Mouse (Mus musculus) heart, embryonic 12.5 days (tissue): ENCODE data around the gene Creb3l2. TPM values are rescaled to one million over a fixed set of nuclear protein-coding genes. Genes with fewer than 3 reads are reported as not detected.

Experiments used
- ATAC-seq: fragments of 200-750 bp; cut with Nextera tagmentation; 2 replicates; pipeline ENCODE4 v1.8.0; 2017; ENCODE audit warnings: moderate TSS enrichment, moderate library complexity; ENCODE audit not compliant: insufficient number of reproducible peaks, low FRiP score
- H3K27ac ChIP-seq: fragments of 300-500 bp; sonication (generic); 2 replicates; pipeline ENCODE4 v1.5.1; 2016; ENCODE audit warnings: mild to moderate bottlenecking, moderate library complexity; ENCODE audit not compliant: poor library complexity, severe bottlenecking
- H3K27me3 ChIP-seq: fragments of 300-500 bp; sonication (generic); replicated peaks from 2 replicates; pipeline ENCODE4 v1.6.1; 2016; ENCODE audit warnings: mild to moderate bottlenecking, moderate library complexity
- H3K36me3 ChIP-seq: fragments of 300-500 bp; sonication (generic); 2 replicates; pipeline ENCODE4 v1.6.1; 2016; ENCODE audit warnings: mild to moderate bottlenecking, moderate library complexity
- H3K4me1 ChIP-seq: fragments of 300-500 bp; sonication (generic); replicated peaks from 2 replicates; pipeline ENCODE4 v1.6.1; 2016; ENCODE audit warnings: mild to moderate bottlenecking
- H3K4me2 ChIP-seq: fragments of 300-500 bp; sonication (generic); 2 replicates; pipeline ENCODE4 v1.6.1; 2016; ENCODE audit warnings: mild to moderate bottlenecking, moderate library complexity
- H3K4me3 ChIP-seq: fragments of 300-500 bp; sonication (generic); 2 replicates; pipeline ENCODE4 v1.5.1; 2016; ENCODE audit warnings: mild to moderate bottlenecking
- H3K9ac ChIP-seq: fragments of 300-500 bp; sonication (generic); 2 replicates; pipeline ENCODE4 v1.6.1; 2016; ENCODE audit warnings: mild to moderate bottlenecking, moderate library complexity
- H3K9me3 ChIP-seq: fragments of 300-500 bp; sonication (generic); replicated peaks from 2 replicates; pipeline ENCODE4 v1.6.1; 2016; ENCODE audit warnings: mild to moderate bottlenecking, moderate library complexity
- WGBS: fragments of 180-500 bp; shearing (Covaris S2); methylation state at CpG from one replicate; pipeline ENCODE4 v1.1.7; 2016; 5-methylcytosine and 5-hydroxymethylcytosine counted together
- polyA plus RNA-seq: library from polyadenylated mRNA; unstranded; fragments of >200 nt; fragmentation: Nextera tagmentation; extraction: Ambion mirVana; gene quantifications from 2 replicates; pipeline ENCODE4 v1.2.1, GENCODE M21; 2016

The Creb3l2 gene
- 49.4 and 52.2 TPM in 2 replicates for polyA plus RNA-seq

GRCm38 (mm10) chr6:37442041-37442667 lies at the start of gene Creb3l2:
Creb3l2 (minus strand) TSS chr6:37442146.
- Histone ChIP-seq H3K4me2 (peak within 1 kb of the TSS; percentile 82), H3K4me1 (peaks cover 32% of the 10 kb centered on the region), H3K4me3 (peak within 1 kb of the TSS; percentile 95), H3K36me3 (peaks cover 3% of the 10 kb centered on the region), H3K9me3 (no peaks in the 10 kb centered on the region), H3K27ac (peak within 1 kb of the TSS; percentile 93), H3K27me3 (no peaks in the 10 kb centered on the region), H3K9ac (peak within 1 kb of the TSS; percentile 95)
- ATAC-seq = peak; percentile 98
- WGBS = under 1% methylated on average over 33 of the region's 33 CpGs

GRCm38 (mm10) chr6:37486502-37486901 lies 44.6 kb upstream of the Creb3l2 start:
- no peak overlapping the region for H3K27ac ChIP-seq
- H3K4me1 ChIP-seq = no peaks in the 10 kb centered on the region
- H3K9me3 ChIP-seq = no peaks in the 10 kb centered on the region
- no peak overlapping the region for H3K9ac ChIP-seq
- H3K4me2 ChIP-seq = no peak overlapping the region
- WGBS = 44% methylated on average over 4 of the region's 4 CpGs
- no peak overlapping the region for H3K4me3 ChIP-seq
- H3K36me3 ChIP-seq = no peaks in the 10 kb centered on the region
- no peak for ATAC-seq
- no peaks in the 10 kb centered on the region for H3K27me3 ChIP-seq

DNA sequence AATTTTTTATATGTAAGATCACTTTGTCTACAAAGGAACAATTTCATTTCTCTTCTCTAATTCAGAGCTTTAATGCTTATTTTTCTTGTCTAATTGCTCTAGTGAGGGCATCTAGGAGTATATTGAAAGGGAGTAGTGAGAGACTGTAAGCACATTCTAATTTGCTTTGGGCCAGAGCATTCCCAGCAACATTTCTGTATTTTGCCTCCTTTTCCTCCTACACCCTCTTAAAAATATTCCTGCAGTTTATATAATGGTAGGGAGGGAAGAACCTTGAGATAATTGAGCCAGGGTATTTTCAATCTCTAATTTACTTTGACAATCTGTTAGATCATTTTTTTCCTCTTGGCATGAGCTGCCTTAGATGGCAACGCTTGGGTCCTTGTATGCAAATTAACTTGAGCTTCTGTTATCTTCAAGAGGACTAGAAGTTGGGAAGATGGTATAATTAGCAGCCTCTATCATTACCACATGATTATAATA lies 42.7 kb upstream of the Creb3l2 start:
- WGBS = 52% methylated on average over 1 of the region's 1 CpGs
- Histone ChIP-seq H3K9ac (no peak overlapping the region), H3K4me1 (no peaks in the 10 kb centered on the region), H3K27ac (no peak overlapping the region), H3K27me3 (no peaks in the 10 kb centered on the region), H3K9me3 (no peaks in the 10 kb centered on the region), H3K4me3 (no peak overlapping the region), H3K4me2 (no peak overlapping the region), H3K36me3 (no peaks in the 10 kb centered on the region)
- ATAC-seq = no peak

- 62% methylated on average over 5 of the region's 5 CpGs for WGBS
- ATAC-seq = no peak; the same call in 1 of the 2 replicates
Measured at GRCm38 (mm10) chr6:37483262-37483661, 41.3 kb upstream of the Creb3l2 start.

DNA sequence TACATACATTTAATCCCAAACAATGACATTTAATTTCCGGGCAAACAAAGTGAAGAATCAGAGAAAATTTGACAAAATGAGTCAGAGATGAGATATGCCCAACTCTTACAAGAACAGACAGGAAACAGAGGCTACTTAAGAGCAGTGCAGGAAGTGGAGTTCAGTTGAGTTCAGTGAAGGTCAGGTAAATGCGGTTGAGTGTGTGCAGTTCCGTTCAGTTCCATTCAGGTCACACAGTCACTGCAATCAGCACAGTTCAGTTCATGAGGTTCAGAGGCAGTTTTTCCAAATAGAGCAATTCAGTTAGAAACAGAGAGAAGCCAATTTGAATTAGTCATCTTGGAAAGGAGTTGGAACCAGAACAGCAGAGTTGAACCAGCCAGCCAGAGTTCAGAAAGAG lies 39.2 kb upstream of the Creb3l2 start:
- H3K36me3 ChIP-seq = no peaks in the 10 kb centered on the region
- no peaks in the 10 kb centered on the region for H3K4me1 ChIP-seq
- no peak overlapping the region for H3K27ac ChIP-seq
- no peak overlapping the region for H3K4me2 ChIP-seq
- 71% methylated on average over 3 of the region's 3 CpGs for WGBS
- no peak overlapping the region for H3K4me3 ChIP-seq
- H3K9ac ChIP-seq = no peak overlapping the region
- H3K9me3 ChIP-seq = no peaks in the 10 kb centered on the region
- no peak for ATAC-seq
- no peaks in the 10 kb centered on the region for H3K27me3 ChIP-seq

More at GRCm38 (mm10) chr6:37483262-37483661, 41.3 kb upstream of the Creb3l2 start:
- no peaks in the 10 kb centered on the region for H3K4me1 ChIP-seq
- H3K36me3 ChIP-seq = no peaks in the 10 kb centered on the region
- no peak overlapping the region for H3K27ac ChIP-seq
- H3K27me3 ChIP-seq = no peaks in the 10 kb centered on the region
- no peak overlapping the region for H3K4me3 ChIP-seq
- H3K4me2 ChIP-seq = no peak overlapping the region
- H3K9ac ChIP-seq = no peak overlapping the region
- no peaks in the 10 kb centered on the region for H3K9me3 ChIP-seq

DNA sequence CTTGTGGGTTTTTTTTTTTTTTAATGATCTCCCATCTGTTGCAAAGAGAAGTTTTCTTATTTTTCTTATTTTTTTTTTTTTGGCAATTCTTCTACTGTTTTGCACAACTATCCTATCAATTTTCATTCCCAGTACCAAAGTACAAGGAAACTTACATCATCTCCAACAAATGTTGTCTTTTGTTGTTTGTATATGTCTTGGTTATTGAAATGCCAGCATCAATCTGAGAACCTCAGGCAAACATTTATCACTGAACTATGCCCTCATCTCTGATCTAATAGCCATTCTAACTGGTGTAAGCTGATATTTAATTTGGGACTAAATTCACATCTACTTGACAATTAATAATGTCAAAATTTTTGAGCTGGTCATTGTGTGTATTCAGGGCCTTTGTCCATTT lies 38.1 kb upstream of the Creb3l2 start:
- Histone ChIP-seq H3K36me3 (no peaks in the 10 kb centered on the region), H3K27me3 (no peaks in the 10 kb centered on the region), H3K9ac (no peak overlapping the region), H3K27ac (no peak overlapping the region), H3K4me3 (no peak overlapping the region), H3K4me2 (no peak overlapping the region), H3K4me1 (no peaks in the 10 kb centered on the region), H3K9me3 (no peaks in the 10 kb centered on the region)
- ATAC-seq = no peak

DNA sequence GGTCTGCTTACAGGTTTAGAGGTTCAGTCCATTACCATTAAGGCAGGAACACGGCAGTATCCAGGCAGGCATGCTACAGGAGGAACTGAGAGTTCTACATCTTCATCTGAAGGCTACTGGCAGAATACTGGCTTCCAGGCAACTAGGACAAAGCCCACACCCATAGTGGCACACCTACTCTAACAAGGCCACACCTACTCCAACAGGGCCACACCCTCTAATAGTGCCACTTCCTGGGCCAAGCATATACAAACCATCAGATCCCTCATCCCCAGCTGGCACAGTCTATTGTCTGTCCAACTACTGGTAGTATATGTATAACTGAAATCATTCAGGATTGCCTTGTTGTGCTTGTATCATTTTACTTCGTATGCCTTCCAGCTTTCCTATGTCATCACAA lies 36.5 kb upstream of the Creb3l2 start:
- 77% methylated on average over 2 of the region's 2 CpGs for WGBS
- H3K27me3 ChIP-seq = no peaks in the 10 kb centered on the region
- H3K36me3 ChIP-seq = no peaks in the 10 kb centered on the region

DNA sequence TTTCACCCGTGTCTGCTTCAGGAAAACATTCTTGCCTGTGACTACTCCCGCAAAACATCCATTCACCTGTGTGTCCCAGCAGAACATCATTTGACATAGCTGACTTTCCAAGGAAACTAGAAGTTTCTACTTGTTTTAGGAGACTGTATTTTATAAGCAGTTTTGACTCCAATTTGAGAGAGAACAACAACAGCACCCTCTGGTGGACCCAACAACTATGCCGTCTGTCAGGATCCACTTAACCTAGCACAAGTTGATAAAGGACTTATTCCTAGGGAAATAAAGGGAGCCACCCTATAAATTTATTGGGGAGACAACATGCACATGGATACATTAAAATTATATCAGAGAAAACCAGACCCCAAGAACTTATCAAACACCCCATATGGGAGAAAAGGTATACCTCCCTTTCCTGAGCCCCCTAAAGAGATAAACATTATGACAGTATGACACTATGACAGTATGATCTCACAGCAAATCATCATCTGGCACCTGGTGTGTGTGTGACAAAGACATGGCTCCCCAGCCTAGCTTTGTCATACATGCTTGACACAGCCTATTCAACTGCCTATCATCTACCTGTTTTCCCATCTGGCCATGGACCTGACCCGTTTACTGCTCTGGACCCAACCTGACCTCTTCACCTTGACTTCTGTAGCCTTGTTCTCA lies 31.9 kb upstream of the Creb3l2 start:
- ATAC-seq = no peak
- H3K36me3 ChIP-seq = no peaks in the 10 kb centered on the region
- no peak overlapping the region for H3K27ac ChIP-seq

More for the DNA sequence above, 36.5 kb upstream of the Creb3l2 start:
- no peaks in the 10 kb centered on the region for H3K9me3 ChIP-seq
- no peaks in the 10 kb centered on the region for H3K4me1 ChIP-seq
- H3K4me3 ChIP-seq = no peak overlapping the region
- ATAC-seq = peak; percentile 71
- H3K27ac ChIP-seq = no peak overlapping the region
- H3K9ac ChIP-seq = no peak overlapping the region
- H3K4me2 ChIP-seq = no peak overlapping the region

DNA sequence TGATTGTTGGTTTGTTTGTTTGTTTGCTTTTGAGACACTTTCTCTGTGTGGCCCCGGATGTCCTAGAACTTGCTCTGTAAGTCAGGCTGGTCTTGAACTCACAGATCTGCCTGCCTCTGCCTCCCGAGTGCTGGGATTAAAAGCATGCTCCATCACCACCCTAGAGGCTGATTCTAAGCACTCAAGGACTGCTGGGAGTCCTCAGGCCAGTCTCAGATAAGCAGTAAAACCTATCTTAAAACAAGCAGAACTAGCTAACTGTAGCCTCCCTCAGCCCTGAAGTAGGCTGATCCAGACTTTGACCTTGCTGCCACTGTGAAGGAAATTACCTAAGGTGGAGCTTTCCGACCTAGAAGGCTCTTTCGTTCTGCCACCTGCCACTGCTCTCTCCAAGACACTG lies 28.3 kb upstream of the Creb3l2 start:
- no peak for ATAC-seq
- Histone ChIP-seq H3K36me3 (no peaks in the 10 kb centered on the region), H3K9me3 (no peaks in the 10 kb centered on the region), H3K27me3 (no peaks in the 10 kb centered on the region), H3K4me1 (no peaks in the 10 kb centered on the region), H3K27ac (no peak overlapping the region), H3K4me3 (no peak overlapping the region), H3K4me2 (no peak overlapping the region), H3K9ac (no peak overlapping the region)
- 70% methylated on average over 4 of the region's 4 CpGs for WGBS

More for the DNA sequence above, 31.9 kb upstream of the Creb3l2 start:
- Histone ChIP-seq H3K4me3 (no peak overlapping the region), H3K9me3 (no peaks in the 10 kb centered on the region), H3K9ac (no peak overlapping the region), H3K27me3 (no peaks in the 10 kb centered on the region), H3K4me1 (no peaks in the 10 kb centered on the region), H3K4me2 (no peak overlapping the region)
- WGBS = 74% methylated on average over 4 of the region's 4 CpGs

- Histone ChIP-seq H3K9me3 (no peaks in the 10 kb centered on the region), H3K36me3 (no peaks in the 10 kb centered on the region), H3K4me2 (no peak overlapping the region), H3K27me3 (no peaks in the 10 kb centered on the region), H3K4me1 (no peaks in the 10 kb centered on the region), H3K9ac (no peak overlapping the region), H3K4me3 (no peak overlapping the region), H3K27ac (no peak overlapping the region)
- 70% methylated on average over 5 of the region's 5 CpGs for WGBS
- ATAC-seq = no peak
Measured at GRCm38 (mm10) chr6:37465847-37466246, 23.9 kb upstream of the Creb3l2 start.

DNA sequence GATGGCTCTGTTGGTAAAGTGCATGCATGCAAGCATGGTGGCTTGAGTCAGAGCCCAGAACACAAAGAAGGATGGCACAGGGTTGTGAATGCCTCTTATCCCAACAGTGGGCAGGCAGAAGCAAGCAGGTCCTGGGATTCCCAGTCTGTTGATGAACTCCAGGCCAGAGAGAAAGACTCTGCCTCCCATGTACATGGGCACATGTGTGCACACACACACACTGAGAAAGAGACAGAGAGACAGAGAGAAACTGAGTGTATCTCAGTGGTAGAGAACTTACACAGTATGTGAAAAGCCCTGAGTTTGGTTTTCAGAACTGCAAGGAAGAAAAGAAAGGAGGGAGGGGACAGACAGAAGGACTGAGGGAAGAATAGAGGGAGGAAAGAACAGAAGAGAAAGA lies 23.4 kb upstream of the Creb3l2 start:
- no peaks in the 10 kb centered on the region for H3K9me3 ChIP-seq
- H3K36me3 ChIP-seq = no peaks in the 10 kb centered on the region
- no peak overlapping the region for H3K4me2 ChIP-seq
- no peak overlapping the region for H3K9ac ChIP-seq
- no peaks in the 10 kb centered on the region for H3K27me3 ChIP-seq
- no peak overlapping the region for H3K27ac ChIP-seq
- H3K4me1 ChIP-seq = no peaks in the 10 kb centered on the region
- H3K4me3 ChIP-seq = no peak overlapping the region
- ATAC-seq = no peak
